Mouse (Mus musculus) neural tube, embryonic 11.5 days (tissue): Measurements from ENCODE around the gene Gprin1. TPM values are rescaled to one million over a fixed set of nuclear protein-coding genes. Genes with fewer than 3 reads are reported as not detected.

Experiments used
- ATAC-seq: fragments of 200-750 bp; cut with Nextera tagmentation; 2 replicates; pipeline ENCODE4 v1.8.0; 2017; ENCODE audit warnings: moderate number of reproducible peaks, mild to moderate bottlenecking, moderate TSS enrichment, moderate library complexity; ENCODE audit not compliant: insufficient read depth, low FRiP score, low TSS enrichment
- DNase-seq: peaks from one replicate; pipeline ENCODE4 v3.0.0-alpha.2; 2015; ENCODE audit warnings: low spot score
- H3K27ac ChIP-seq: fragments of 300-500 bp; sonication (generic); 2 replicates; pipeline ENCODE4 v1.5.1; 2014; ENCODE audit warnings: low read depth, mild to moderate bottlenecking, low read length
- H3K27me3 ChIP-seq: fragments of 300-500 bp; sonication (generic); 2 replicates; pipeline ENCODE4 v1.6.1; 2014; ENCODE audit warnings: mild to moderate bottlenecking, low read length, mixed read lengths; ENCODE audit not compliant: control insufficient read depth, insufficient read depth
- H3K36me3 ChIP-seq: fragments of 300-500 bp; sonication (generic); 2 replicates; pipeline ENCODE4 v1.6.1; 2014; ENCODE audit warnings: mild to moderate bottlenecking, low read length, moderate library complexity, mixed read lengths; ENCODE audit not compliant: control insufficient read depth, insufficient read depth
- H3K4me1 ChIP-seq: fragments of 300-500 bp; sonication (generic); 2 replicates; pipeline ENCODE4 v1.6.1; 2014; ENCODE audit warnings: low read length, mixed read lengths; ENCODE audit not compliant: control insufficient read depth, insufficient read depth
- H3K4me2 ChIP-seq: fragments of 300-500 bp; sonication (generic); 2 replicates; pipeline ENCODE4 v1.6.1; 2014; ENCODE audit warnings: low read depth, mild to moderate bottlenecking, moderate library complexity
- H3K4me3 ChIP-seq: fragments of 300-500 bp; sonication (generic); 2 replicates; pipeline ENCODE4 v1.5.1; 2014; ENCODE audit warnings: low read depth, low read length
- H3K9ac ChIP-seq: fragments of 300-500 bp; sonication (generic); 2 replicates; pipeline ENCODE4 v1.6.1; 2014; ENCODE audit warnings: mild to moderate bottlenecking, low read length
- H3K9me3 ChIP-seq: fragments of 300-500 bp; sonication (generic); 2 replicates; pipeline ENCODE4 v1.6.1; 2016; ENCODE audit warnings: low read length; ENCODE audit not compliant: control insufficient read depth
- WGBS: fragments of 180-500 bp; shearing (Covaris S2); extraction: QIAGEN DNeasy Blood & Tissue Kit; methylation state at CpG from one replicate; pipeline ENCODE4 v1.1.7; 2014; 5-methylcytosine and 5-hydroxymethylcytosine counted together
- polyA plus RNA-seq: library from polyadenylated mRNA; unstranded; fragments of >200 nt; fragmentation: Nextera tagmentation; extraction: Ambion mirVana; gene quantifications from 2 replicates; pipeline ENCODE4 v1.2.1, GENCODE M21; 2014

Gprin1 gene
- polyA plus RNA-seq, 1 experiment from 2014 or later, result 14.5 TPM

- H3K4me3 ChIP-seq, result peak overlapping the region; percentile 32
- peaks cover 3% of the 10 kb centered on the region; the same call in 1 of the 2 replicates for H3K27me3 ChIP-seq
- WGBS, result 49% methylated on average over 10 of the region's 10 CpGs
- no peak for DNase-seq
- no peaks in the 10 kb centered on the region for H3K36me3 ChIP-seq
- H3K4me1 ChIP-seq, result peaks cover 21% of the 10 kb centered on the region
- no peak for ATAC-seq
- no peaks in the 10 kb centered on the region for H3K9me3 ChIP-seq
- peak overlapping the region; percentile 47; the same call in 1 of the 2 replicates for H3K9ac ChIP-seq
- H3K4me2 ChIP-seq, result peak overlapping the region; percentile 62
- H3K27ac ChIP-seq, result peak overlapping the region; percentile 79; the same call in 1 of the 2 replicates
Measured at GRCm38 (mm10) chr13:54757093-54757830, 7.6 kb upstream of the Gprin1 start.

- DNase-seq, result no peak
- peaks cover 7% of the 10 kb centered on the region for H3K27me3 ChIP-seq
Measured at GRCm38 (mm10) chr13:54756156-54756712, 6.6 kb upstream of the Gprin1 start.

GRCm38 (mm10) chr13:54755201-54755830 is 5.6 kb upstream of the Gprin1 start:
- Histone ChIP-seq H3K27me3 (peaks cover 15% of the 10 kb centered on the region), H3K36me3 (no peaks in the 10 kb centered on the region), H3K27ac (no peak overlapping the region), H3K9ac (no peak overlapping the region; the same call in 1 of the 2 replicates), H3K4me2 (no peak overlapping the region), H3K9me3 (no peaks in the 10 kb centered on the region), H3K4me1 (peaks cover 19% of the 10 kb centered on the region), H3K4me3 (no peak overlapping the region)
- ATAC-seq, result no peak
- 22% methylated on average over 9 of the region's 9 CpGs for WGBS
- no peak for DNase-seq

More at GRCm38 (mm10) chr13:54756156-54756712, 6.6 kb upstream of the Gprin1 start:
- Histone ChIP-seq H3K4me3 (no peak overlapping the region), H3K9ac (no peak overlapping the region), H3K4me2 (no peak overlapping the region), H3K4me1 (peaks cover 21% of the 10 kb centered on the region), H3K9me3 (no peaks in the 10 kb centered on the region), H3K36me3 (no peaks in the 10 kb centered on the region), H3K27ac (no peak overlapping the region)
- 88% methylated on average over 8 of the region's 8 CpGs for WGBS
- ATAC-seq, result no peak

- DNase-seq (no peak), ATAC-seq (no peak)
- Histone ChIP-seq H3K4me2 (no peak overlapping the region), H3K4me1 (peaks cover 12% of the 10 kb centered on the region), H3K36me3 (no peaks in the 10 kb centered on the region), H3K27ac (no peak overlapping the region), H3K4me3 (no peak overlapping the region), H3K9ac (no peak overlapping the region; the same call in 1 of the 2 replicates), H3K27me3 (peaks cover 20% of the 10 kb centered on the region), H3K9me3 (no peaks in the 10 kb centered on the region)
- WGBS, result 44% methylated on average over 12 of the region's 12 CpGs
Measured at GRCm38 (mm10) chr13:54754169-54755080, 4.8 kb upstream of the Gprin1 start.

- ATAC-seq, result no peak
- Histone ChIP-seq H3K9ac (no peak overlapping the region), H3K4me1 (peaks cover 5% of the 10 kb centered on the region), H3K4me3 (no peak overlapping the region), H3K36me3 (no peaks in the 10 kb centered on the region), H3K27me3 (peaks cover 20% of the 10 kb centered on the region), H3K4me2 (no peak overlapping the region), H3K27ac (no peak overlapping the region), H3K9me3 (no peaks in the 10 kb centered on the region)
- 66% methylated on average over 6 of the region's 6 CpGs for WGBS
- no peak for DNase-seq
Measured at GRCm38 (mm10) chr13:54753733-54754132, 4.1 kb upstream of the Gprin1 start.

GRCm38 (mm10) chr13:54752656-54753055 is 3.0 kb upstream of the Gprin1 start:
- Histone ChIP-seq H3K9me3 (no peaks in the 10 kb centered on the region), H3K36me3 (no peaks in the 10 kb centered on the region), H3K9ac (no peak overlapping the region), H3K27ac (no peak overlapping the region), H3K4me1 (0 out of 2 replicates have a peak, but pooled peaks cover 2% of the 10 kb centered on the region), H3K27me3 (peaks cover 20% of the 10 kb centered on the region), H3K4me3 (no peak overlapping the region), H3K4me2 (no peak overlapping the region)
- no peak for ATAC-seq
- no peak for DNase-seq
- 73% methylated on average over 10 of the region's 10 CpGs for WGBS

GRCm38 (mm10) chr13:54750699-54751098 is 1.0 kb upstream of the Gprin1 start:
- ATAC-seq, result no peak
- Histone ChIP-seq H3K4me1 (no peaks in the 10 kb centered on the region; the same call in 1 of the 2 replicates), H3K4me2 (no peak overlapping the region), H3K9me3 (no peaks in the 10 kb centered on the region), H3K4me3 (no peak overlapping the region), H3K36me3 (no peaks in the 10 kb centered on the region), H3K9ac (no peak overlapping the region), H3K27me3 (peaks cover 19% of the 10 kb centered on the region), H3K27ac (no peak overlapping the region)
- DNase-seq, result peak; percentile 46
- WGBS, result 3% methylated on average over 8 of the region's 8 CpGs
